Mouse (Mus musculus): ENCODE data around the gene Trim63.
A peak's percentile ranks its signal among the peaks of the same experiment; 100 is the strongest.
"Not testable (repeated sequence)": the region's sequence is repeated elsewhere in the genome, so short reads cannot be mapped to it uniquely, and the experiment has no call there.

The Trim63 gene

DNA sequence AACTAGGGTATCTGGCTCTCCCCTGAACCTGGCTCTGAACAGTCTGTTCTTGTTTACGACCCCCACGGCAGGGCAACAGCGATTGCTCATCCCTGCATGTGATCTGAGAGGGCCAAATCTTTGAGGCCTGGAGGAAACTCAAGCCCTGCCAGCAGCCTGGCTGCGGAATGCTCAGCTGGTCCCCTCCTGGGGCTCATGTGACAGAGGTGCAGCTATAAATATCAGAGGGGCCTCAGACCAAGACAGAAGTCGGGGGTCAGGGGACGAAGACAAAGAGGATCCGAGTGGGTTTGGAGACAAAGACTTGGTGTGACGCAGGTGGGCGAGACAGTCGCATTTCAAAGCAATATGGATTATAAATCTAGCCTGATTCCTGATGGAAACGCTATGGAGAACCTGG, at the start of gene Trim63:
TSS of gene Trim63 (plus strand) at position 245 of the 400 bp plus-strand sequence.
- no peak for DNase-seq

GRCm38 (mm10) chr4:134265860-134266585, 48.9 kb upstream of the Trim63 start:
- DNase-seq = no peak

DNA sequence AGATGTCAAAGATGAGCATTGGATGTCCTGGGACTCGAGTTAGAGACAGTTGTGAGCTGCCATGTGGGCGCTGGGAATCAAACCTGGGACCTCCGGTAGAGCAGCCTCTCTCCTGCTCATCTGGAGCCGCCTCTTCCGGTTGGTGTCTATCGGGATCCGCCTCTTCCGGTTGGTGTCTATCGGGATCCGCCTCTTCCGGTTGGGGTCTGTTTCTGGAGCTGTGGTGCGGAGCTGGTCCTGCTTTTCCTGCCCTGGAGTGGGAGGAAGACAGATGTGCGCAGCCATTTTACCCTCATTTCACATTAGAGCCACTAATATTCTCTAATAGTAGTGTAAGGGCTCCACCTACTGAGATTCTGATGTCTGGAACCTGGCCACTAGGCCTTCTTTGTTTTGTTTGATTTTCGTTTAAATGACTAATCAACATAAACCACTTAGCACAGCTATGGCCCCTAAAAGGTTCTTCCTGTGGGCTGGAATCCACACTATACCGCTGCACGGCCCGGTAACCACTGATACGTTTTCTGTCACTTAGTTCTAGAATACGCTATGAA, 46.7 kb upstream of the Trim63 start:
- no peak for DNase-seq

DNA sequence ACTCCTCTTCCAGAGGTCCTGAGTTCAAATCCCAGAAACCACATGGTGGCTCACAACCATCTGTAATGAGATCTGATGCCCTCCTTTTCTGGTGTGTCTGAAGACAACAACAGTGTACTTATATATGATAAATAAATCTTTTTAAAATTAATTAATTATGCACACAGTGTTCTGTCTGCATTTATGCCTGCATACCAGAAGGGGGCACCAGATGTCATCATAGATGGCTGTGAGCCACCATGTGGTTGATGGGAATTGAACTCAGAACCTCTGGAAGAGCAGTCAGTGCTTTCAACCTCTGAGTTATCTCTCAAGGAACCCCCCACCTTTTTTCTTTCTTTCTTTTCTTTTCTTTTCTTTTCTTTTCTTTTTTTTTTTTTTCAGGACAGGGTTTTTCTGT, 45.3 kb upstream of the Trim63 start:
- DNase-seq = not testable (repeated sequence)

GRCm38 (mm10) chr4:134271979-134272378, 42.9 kb upstream of the Trim63 start:
- no peak for DNase-seq

GRCm38 (mm10) chr4:134272731-134273416, 42.0 kb upstream of the Trim63 start:
- DNase-seq = no peak

- no peak for DNase-seq
Measured at GRCm38 (mm10) chr4:134273417-134274345, 41.2 kb upstream of the Trim63 start.

DNA sequence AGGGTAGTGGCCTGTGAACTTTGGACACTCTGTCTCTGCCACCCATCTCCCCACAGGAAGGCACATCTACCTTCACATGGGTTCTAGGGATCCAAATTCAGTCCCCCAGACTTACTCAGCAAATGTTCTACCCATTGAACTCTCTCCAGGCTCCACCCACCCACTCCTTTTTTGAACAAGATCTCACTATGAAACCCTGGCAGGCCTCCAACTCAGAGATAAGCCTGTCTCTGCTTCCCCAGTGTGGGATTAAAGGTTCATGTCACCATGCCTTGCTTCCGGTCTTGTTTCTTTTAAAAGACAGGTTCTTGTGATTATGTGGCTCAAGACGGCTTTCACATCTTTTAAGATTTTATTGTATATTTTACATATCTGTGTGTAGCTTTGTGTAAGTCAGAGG, 30.0 kb upstream of the Trim63 start:
- DNase-seq = no peak

DNA sequence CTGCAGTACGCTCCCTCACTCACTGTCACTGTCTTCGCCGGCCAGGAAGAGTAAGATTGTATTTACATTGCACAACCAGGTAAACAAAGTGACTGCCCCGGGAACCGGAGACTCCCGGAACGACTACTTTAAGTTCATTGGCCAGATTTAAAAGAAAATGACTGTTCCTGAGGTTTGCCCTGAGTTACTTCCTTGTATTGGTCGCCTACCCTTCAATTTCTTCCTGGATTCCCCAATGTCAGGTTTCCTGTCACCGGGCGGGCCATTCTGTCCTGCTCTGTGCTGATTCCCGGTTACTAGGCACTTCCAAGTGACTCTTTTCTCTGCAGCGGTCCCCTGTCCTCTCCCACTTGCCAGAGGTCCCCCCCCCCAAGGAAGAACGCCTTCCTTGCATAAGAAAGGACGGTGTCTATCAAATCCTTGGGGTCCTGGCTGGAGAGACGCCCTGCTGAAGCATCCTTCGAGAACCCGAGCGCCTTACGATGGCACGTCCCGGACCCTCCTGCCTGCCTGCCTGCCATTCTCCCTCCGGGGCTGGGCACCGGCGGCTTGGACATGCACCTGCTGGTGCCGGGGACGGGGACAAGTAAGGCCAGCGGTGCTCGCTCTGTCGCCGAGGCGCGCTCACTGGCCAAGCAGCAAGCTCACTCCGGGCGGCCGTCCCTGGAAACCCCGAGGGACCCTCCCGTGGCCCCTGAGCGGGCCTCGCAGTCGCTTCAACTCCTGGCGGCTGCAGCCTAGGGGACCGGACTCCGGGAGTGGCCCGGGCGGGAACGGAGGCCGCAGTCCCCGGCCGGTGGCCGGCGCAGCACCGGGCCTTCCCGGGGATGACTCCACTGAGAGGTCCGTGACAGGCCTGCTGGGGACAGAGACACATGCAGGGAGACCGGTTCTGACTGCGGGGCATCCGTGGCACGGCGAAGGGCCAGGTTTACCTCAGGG, 28.4 kb upstream of the Trim63 start:
- no peak for DNase-seq

DNA sequence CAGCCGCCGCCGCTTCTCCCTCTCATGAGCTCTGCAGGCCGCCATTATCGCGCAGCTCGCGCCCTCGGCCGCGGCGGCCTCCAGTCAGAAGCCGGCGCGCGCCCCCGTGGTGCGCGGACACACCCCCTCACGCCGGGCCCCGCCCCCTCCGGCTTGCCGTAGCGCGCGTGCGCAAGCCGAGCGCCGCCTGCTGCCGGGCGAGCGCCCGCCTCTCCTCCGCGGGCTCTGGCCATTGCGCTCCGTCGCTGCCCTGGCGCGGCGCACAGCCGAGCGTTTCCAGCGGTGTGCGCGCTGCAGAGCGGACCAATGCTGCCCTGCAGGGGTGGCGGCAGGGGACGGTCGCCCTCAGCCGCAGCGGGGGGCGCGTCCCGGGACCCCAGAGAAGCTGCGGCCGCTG, 27.8 kb upstream of the Trim63 start:
- DNase-seq = peak; percentile 97

DNA sequence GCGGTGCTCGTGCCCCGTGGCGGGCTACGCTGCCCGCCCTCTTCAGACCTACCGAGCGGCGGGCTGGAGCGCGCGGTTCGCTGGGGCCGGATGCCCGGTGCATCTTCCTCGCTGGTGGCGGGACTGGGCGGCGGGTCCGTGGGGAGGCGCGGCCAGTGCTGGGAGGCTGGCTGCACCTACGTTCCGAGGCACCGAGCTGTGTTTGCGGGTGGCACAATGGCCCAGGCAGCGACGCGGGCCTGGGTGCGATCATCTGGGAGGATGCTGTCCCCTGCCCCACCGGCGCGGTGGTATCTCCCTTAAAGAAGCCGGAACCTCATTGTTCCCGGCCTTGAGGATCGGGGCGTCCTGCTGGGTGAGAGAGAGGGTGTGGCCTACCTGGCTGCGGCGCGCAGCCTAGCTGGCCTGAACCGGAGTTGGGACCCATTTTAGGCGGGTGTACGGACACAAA, 27.3 kb upstream of the Trim63 start, which contains the start of gene Pdik1l:
TSS of gene Pdik1l (minus strand) at position 321 of the 451 bp plus-strand sequence.
- peak; percentile 72 for DNase-seq

- no peak for DNase-seq
Measured at GRCm38 (mm10) chr4:134288397-134289256, 26.3 kb upstream of the Trim63 start.

GRCm38 (mm10) chr4:134292067-134292466, 22.9 kb upstream of the Trim63 start:
- DNase-seq = peak; percentile 80

- DNase-seq = no peak
Measured at GRCm38 (mm10) chr4:134293061-134293691, 21.7 kb upstream of the Trim63 start.

DNA sequence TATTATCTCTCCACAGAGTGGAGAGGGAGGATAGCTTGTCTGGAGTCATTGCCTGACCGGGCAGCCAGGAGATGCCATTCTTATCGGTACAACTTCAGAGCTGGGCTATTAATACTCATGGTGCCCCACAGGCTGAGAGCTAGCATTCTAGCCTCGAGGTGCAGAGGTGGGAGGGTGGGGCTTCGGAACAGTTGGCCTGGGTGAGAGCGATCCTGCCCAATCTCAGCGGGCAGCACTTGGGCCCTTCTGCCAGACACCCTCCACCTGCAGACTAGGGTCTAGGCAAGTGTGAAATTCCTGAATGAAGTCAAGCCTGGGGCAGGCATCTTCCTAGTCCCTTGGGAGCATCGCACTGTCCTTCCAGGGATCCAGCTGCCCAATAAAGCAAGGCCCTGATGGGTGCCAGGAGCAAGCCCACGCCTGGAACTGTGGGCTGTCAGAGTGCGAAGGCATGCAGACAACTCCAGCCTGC, 21.2 kb upstream of the Trim63 start:
- no peak for DNase-seq

DNA sequence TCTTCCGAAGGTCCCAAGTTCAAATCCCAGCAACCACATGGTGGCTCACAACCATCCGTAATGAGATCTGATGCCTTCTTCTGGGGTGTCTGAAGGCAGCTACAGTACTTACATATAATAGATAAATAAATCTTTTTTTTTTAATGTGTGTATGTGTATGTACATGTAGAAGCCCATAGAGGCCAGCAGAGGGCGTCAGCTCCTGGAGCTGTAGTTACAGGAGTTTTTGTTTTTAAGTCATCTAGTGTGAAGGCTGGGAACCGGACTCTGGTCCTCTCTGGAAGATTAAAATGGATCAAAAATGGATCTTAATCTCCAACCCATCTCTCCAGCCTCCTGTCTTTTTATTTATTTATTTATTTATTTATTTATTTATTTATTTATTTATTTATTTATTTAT, 18.8 kb upstream of the Trim63 start:
- not testable (repeated sequence) for DNase-seq

DNA sequence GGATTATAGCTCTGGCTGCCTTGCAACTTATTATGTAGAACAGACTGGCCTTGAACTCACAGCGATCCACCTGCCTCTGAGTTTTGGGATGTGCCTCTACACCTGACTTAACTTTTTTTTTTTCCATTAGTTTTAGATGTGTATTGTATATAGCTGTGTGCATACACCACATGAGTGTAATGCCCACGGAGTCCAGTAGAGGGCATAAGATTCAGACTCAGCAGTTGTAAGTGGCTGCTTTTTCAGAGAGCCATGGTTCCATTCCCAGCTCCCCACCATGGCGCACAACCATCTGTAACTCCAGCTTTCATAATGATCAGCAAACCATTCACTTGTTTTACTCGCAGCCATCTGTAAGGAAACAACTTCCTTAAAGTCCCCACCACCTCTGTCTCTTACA, 18.4 kb upstream of the Trim63 start:
- no peak for DNase-seq

DNA sequence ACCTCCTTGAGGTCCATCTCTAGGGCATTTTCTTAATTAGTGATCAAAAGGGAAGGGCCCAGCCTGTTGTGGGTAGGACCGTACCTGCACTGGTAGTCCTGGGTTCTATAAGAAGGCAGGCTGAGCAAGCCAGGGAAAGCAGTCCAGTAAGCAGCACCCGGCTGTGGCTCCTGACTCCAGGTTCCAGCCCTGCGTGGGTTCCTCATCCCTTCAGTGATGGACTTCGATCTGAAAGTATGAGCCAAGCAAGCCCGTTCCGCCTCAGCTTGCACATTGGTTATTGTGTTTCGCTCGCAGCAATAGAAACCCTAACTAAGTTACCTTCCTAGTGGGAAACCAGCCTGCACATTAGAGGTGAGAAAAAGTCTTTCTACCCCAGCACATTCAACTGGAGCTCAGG, 17.6 kb upstream of the Trim63 start:
- no peak for DNase-seq

DNA sequence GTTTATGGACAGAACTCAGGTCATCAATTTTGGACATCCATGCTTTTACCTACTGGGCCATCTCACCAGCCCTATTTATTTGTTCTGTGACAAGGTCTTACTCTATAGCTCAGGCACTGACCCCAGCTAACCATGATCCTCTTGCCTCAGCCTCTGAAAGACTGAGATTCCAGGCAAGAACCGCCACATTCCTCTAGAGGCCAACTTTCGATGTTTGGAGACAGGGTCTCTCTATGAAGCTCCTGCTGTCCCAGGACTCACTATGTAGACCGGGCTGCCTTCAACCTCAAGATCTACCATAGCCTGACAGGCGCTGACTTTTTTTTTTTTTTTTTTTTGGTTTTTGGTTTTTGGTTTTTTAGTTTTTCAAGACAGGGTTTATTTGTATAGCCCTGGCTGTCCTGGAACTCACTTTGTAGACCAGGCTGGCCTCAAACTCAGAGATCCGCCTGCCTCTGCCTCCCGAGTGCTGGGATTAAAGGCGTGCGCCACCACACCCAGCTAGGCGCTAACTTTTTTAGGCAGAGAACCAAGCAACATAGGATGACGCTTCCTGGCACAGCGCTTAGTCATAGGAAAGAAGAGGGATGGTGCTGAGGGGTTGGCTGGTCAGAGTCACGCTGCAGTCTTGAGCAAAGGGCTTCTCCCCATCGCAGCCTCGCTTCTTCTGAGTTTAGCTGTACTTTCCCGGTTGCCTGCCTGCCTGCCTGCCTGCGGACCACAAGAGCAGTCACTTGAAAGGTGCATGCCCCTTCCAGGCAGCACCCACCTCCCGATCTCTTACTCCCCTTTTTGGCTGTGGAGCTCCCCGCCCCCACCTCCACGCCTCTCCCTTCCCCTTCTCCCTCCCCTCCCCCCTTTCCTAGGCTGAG, 16.1 kb upstream of the Trim63 start:
- DNase-seq = no peak
